Mouse (Mus musculus): Measurements from ENCODE around the gene Ldhd. TPM values are rescaled to one million over a fixed set of nuclear protein-coding genes. Genes with fewer than 3 reads are reported as not detected.

Gene Ldhd
- total RNA-seq, 2 experiments from 2014 or later, result not detected

GRCm38 (mm10) chr8:111628894-111629501, 1.2 kb downstream of the Ldhd start:
- no peak for ATAC-seq (replicated peaks; ENCODE audit: low FRiP score, poor library complexity, severe bottlenecking)

GRCm38 (mm10) chr8:111628401-111628800, 1.8 kb downstream of the Ldhd start:
- no peak for ATAC-seq (replicated peaks; ENCODE audit: low FRiP score, poor library complexity, severe bottlenecking)

GRCm38 (mm10) chr8:111627923-111628322, 2.3 kb downstream of the Ldhd start:
- ATAC-seq (replicated peaks; ENCODE audit: low FRiP score, poor library complexity, severe bottlenecking), result no peak

GRCm38 (mm10) chr8:111626933-111627332, 3.2 kb downstream of the Ldhd start:
- no peak for ATAC-seq (replicated peaks; ENCODE audit: low FRiP score, poor library complexity, severe bottlenecking)

GRCm38 (mm10) chr8:111626528-111626820, 3.7 kb downstream of the Ldhd start:
- ATAC-seq (replicated peaks; ENCODE audit: low FRiP score, poor library complexity, severe bottlenecking), result no peak

- peak; percentile 59 for ATAC-seq (replicated peaks; ENCODE audit: low FRiP score, poor library complexity, severe bottlenecking)
These were observed 4.3 kb downstream of the Ldhd start for GRCm38 (mm10) chr8:111625694-111626527.

GRCm38 (mm10) chr8:111624853-111625221, 5.3 kb downstream of the Ldhd start:
- no peak for ATAC-seq (replicated peaks; ENCODE audit: low FRiP score, poor library complexity, severe bottlenecking)

GRCm38 (mm10) chr8:111624081-111624852, 5.9 kb downstream of the Ldhd start:
- 0 out of 2 replicates have a peak, but pooled peaks have one; percentile 42 for ATAC-seq (replicated peaks; ENCODE audit: low FRiP score, poor library complexity, severe bottlenecking)

- no peak for ATAC-seq (replicated peaks; ENCODE audit: low FRiP score, poor library complexity, severe bottlenecking)
These were observed 7.6 kb downstream of the Ldhd start for GRCm38 (mm10) chr8:111622553-111622952.

- ATAC-seq (replicated peaks; ENCODE audit: low FRiP score, poor library complexity, severe bottlenecking), result no peak
These were observed 8.1 kb downstream of the Ldhd start for GRCm38 (mm10) chr8:111622104-111622503.

GRCm38 (mm10) chr8:111619936-111620335, 10.2 kb downstream of the Ldhd start:
- no peak for ATAC-seq (replicated peaks; ENCODE audit: low FRiP score, poor library complexity, severe bottlenecking)

GRCm38 (mm10) chr8:111618273-111618672, 11.9 kb downstream of the Ldhd start:
- no peak for ATAC-seq (replicated peaks; ENCODE audit: low FRiP score, poor library complexity, severe bottlenecking)

- no peak for ATAC-seq (replicated peaks; ENCODE audit: low FRiP score, poor library complexity, severe bottlenecking)
These were observed 12.4 kb downstream of the Ldhd start for GRCm38 (mm10) chr8:111617812-111618211.

GRCm38 (mm10) chr8:111614786-111615701, 15.1 kb downstream of the Ldhd start:
- ATAC-seq (replicated peaks; ENCODE audit: low FRiP score, poor library complexity, severe bottlenecking), result no peak

- no peak for ATAC-seq (replicated peaks; ENCODE audit: low FRiP score, poor library complexity, severe bottlenecking)
These were observed 17.0 kb downstream of the Ldhd start for GRCm38 (mm10) chr8:111613181-111613580.

GRCm38 (mm10) chr8:111607414-111607813, 22.8 kb downstream of the Ldhd start:
- ATAC-seq (replicated peaks; ENCODE audit: low FRiP score, poor library complexity, severe bottlenecking), result no peak

- ATAC-seq (replicated peaks; ENCODE audit: low FRiP score, poor library complexity, severe bottlenecking), result no peak
These were observed 23.2 kb downstream of the Ldhd start for GRCm38 (mm10) chr8:111606961-111607360.

GRCm38 (mm10) chr8:111604986-111605385, 25.2 kb downstream of the Ldhd start:
- no peak for ATAC-seq (replicated peaks; ENCODE audit: low FRiP score, poor library complexity, severe bottlenecking)

GRCm38 (mm10) chr8:111602050-111602449, 28.1 kb downstream of the Ldhd start:
- ATAC-seq (replicated peaks; ENCODE audit: low FRiP score, poor library complexity, severe bottlenecking), result no peak
